Mouse (Mus musculus): Measurements from ENCODE around the gene Ptma.
"Not testable (repeated sequence)": the region's sequence is repeated elsewhere in the genome, so short reads cannot be mapped to it uniquely, and the experiment has no call there.

Gene Ptma

GRCm38 (mm10) chr1:86539583-86539982 is 13.1 kb downstream of the Ptma start:
- not testable (repeated sequence) for DNase-seq (ENCODE audit: low spot score in 2 of 2)

GRCm38 (mm10) chr1:86542584-86542983 is 16.1 kb downstream of the Ptma start:
- no peak for DNase-seq (ENCODE audit: low spot score in 2 of 2)

GRCm38 (mm10) chr1:86546797-86547196 is 20.3 kb downstream of the Ptma start:
- no peak for DNase-seq (ENCODE audit: low spot score in 2 of 2)

GRCm38 (mm10) chr1:86551299-86551698 is 24.8 kb downstream of the Ptma start:
- DNase-seq (ENCODE audit: low spot score in 2 of 2): no peak

GRCm38 (mm10) chr1:86551877-86552276 is 25.4 kb downstream of the Ptma start:
- no peak for DNase-seq (ENCODE audit: low spot score in 2 of 2)

- DNase-seq (ENCODE audit: low spot score in 2 of 2): no peak
Measured at GRCm38 (mm10) chr1:86555665-86556064, 29.1 kb downstream of the Ptma start.

- DNase-seq (ENCODE audit: low spot score in 2 of 2): no peak
Measured at GRCm38 (mm10) chr1:86557872-86558271, 31.3 kb downstream of the Ptma start.

- no peak for DNase-seq (ENCODE audit: low spot score in 2 of 2)
Measured at GRCm38 (mm10) chr1:86559232-86559631, 32.7 kb downstream of the Ptma start.

GRCm38 (mm10) chr1:86562663-86563062 is 36.1 kb downstream of the Ptma start:
- DNase-seq (ENCODE audit: low spot score in 2 of 2): no peak

- no peak for DNase-seq (ENCODE audit: low spot score in 2 of 2)
Measured at GRCm38 (mm10) chr1:86568409-86568808, 41.9 kb downstream of the Ptma start.

- no peak for DNase-seq (ENCODE audit: low spot score in 2 of 2)
Measured at GRCm38 (mm10) chr1:86569292-86569860, 42.9 kb downstream of the Ptma start.

GRCm38 (mm10) chr1:86571381-86571780 is 44.9 kb downstream of the Ptma start:
- no peak for DNase-seq (ENCODE audit: low spot score in 2 of 2)

GRCm38 (mm10) chr1:86571941-86572340 is 45.4 kb downstream of the Ptma start:
- DNase-seq (ENCODE audit: low spot score in 2 of 2): no peak

Measured in spleen, postnatal 14 days (tissue).